Mouse (Mus musculus): ENCODE measurements around the gene Espn. TPM values are rescaled to one million over a fixed set of nuclear protein-coding genes. Genes with fewer than 3 reads are reported as not detected.

The Espn gene
- total and polyA plus RNA-seq, 2 experiments from 2014 or later: 0.69 to 0.71 TPM

- Histone ChIP-seq H3K9me3 (ENCODE audit: low read length) (no peaks in the 10 kb centered on the region), H3K36me3 (ENCODE audit: insufficient read depth) (peaks cover 17% of the 10 kb centered on the region), H3K27ac (ENCODE audit: low read depth, low read length) (no peak overlapping the region), H3K4me3 (ENCODE audit: low read depth, low read length) (no peak overlapping the region), H3K4me1 (ENCODE audit: insufficient read depth) (no peaks in the 10 kb centered on the region), H3K27me3 (ENCODE audit: insufficient read depth, low read length) (no peaks in the 10 kb centered on the region), H3K9ac (no peak overlapping the region), H3K4me2 (ENCODE audit: low read depth) (no peak overlapping the region)
- ATAC-seq (no peak), DNase-seq (no peak)
- TF ChIP-seq CTCF (IDR thresholded peaks at IDR 0.05; ENCODE audit: low read depth): no peak
- WGBS: 82% methylated on average over 7 of the region's 7 CpGs
These were observed 51.0 kb downstream of the Espn start for GRCm38 (mm10) chr4:152101081-152101653.

- Histone ChIP-seq H3K36me3 (ENCODE audit: insufficient read depth) (peaks cover 17% of the 10 kb centered on the region), H3K9me3 (ENCODE audit: low read length) (no peaks in the 10 kb centered on the region), H3K27me3 (ENCODE audit: insufficient read depth, low read length) (no peaks in the 10 kb centered on the region), H3K4me1 (ENCODE audit: insufficient read depth) (no peaks in the 10 kb centered on the region), H3K27ac (ENCODE audit: low read depth, low read length) (no peak overlapping the region), H3K9ac (no peak overlapping the region), H3K4me2 (ENCODE audit: low read depth) (no peak overlapping the region), H3K4me3 (ENCODE audit: low read depth, low read length) (no peak overlapping the region)
- WGBS: 81% methylated on average over 11 of the region's 11 CpGs
- ATAC-seq (no peak), DNase-seq (no peak)
- TF ChIP-seq CTCF (IDR thresholded peaks at IDR 0.05; ENCODE audit: low read depth): no peak
These were observed 51.6 kb downstream of the Espn start for GRCm38 (mm10) chr4:152100541-152100940.

GRCm38 (mm10) chr4:152097911-152098799 is 54.0 kb downstream of the Espn start:
- Histone ChIP-seq H3K4me3 (ENCODE audit: low read depth, low read length) (no peak overlapping the region), H3K4me1 (ENCODE audit: insufficient read depth) (no peaks in the 10 kb centered on the region), H3K27ac (ENCODE audit: low read depth, low read length) (no peak overlapping the region; the same call in 1 of the 2 replicates), H3K9me3 (ENCODE audit: low read length) (no peaks in the 10 kb centered on the region), H3K36me3 (ENCODE audit: insufficient read depth) (peaks cover 2% of the 10 kb centered on the region; the same call in 1 of the 2 replicates), H3K4me2 (ENCODE audit: low read depth) (no peak overlapping the region), H3K9ac (no peak overlapping the region), H3K27me3 (ENCODE audit: insufficient read depth, low read length) (no peaks in the 10 kb centered on the region)
- DNase-seq: no peak
- 25% methylated on average over 11 of the region's 11 CpGs for WGBS
- no peak for ATAC-seq
- no peak for TF ChIP-seq CTCF (IDR thresholded peaks at IDR 0.05; ENCODE audit: low read depth)

GRCm38 (mm10) chr4:152096927-152097326 is 55.2 kb downstream of the Espn start:
- Histone ChIP-seq H3K4me2 (ENCODE audit: low read depth) (no peak overlapping the region), H3K9ac (no peak overlapping the region), H3K9me3 (ENCODE audit: low read length) (no peaks in the 10 kb centered on the region), H3K4me3 (ENCODE audit: low read depth, low read length) (0 out of 2 replicates have a peak overlapping the region, but pooled peaks have one; percentile 5), H3K4me1 (ENCODE audit: insufficient read depth) (no peaks in the 10 kb centered on the region), H3K27me3 (ENCODE audit: insufficient read depth, low read length) (no peaks in the 10 kb centered on the region), H3K36me3 (ENCODE audit: insufficient read depth) (no peaks in the 10 kb centered on the region), H3K27ac (ENCODE audit: low read depth, low read length) (no peak overlapping the region)
- no peak for DNase-seq
- 40% methylated on average over 6 of the region's 6 CpGs for WGBS
- TF ChIP-seq CTCF (IDR thresholded peaks at IDR 0.05; ENCODE audit: low read depth): no peak
- no peak; the same call in 1 of the 2 replicates for ATAC-seq

- no peaks in the 10 kb centered on the region for H3K27me3 ChIP-seq (ENCODE audit: insufficient read depth, low read length)
- peak; percentile 69 for TF ChIP-seq CTCF (IDR thresholded peaks at IDR 0.05; ENCODE audit: low read depth)
- no peak for DNase-seq
- no peaks in the 10 kb centered on the region for H3K4me1 ChIP-seq (ENCODE audit: insufficient read depth)
- H3K4me3 ChIP-seq (ENCODE audit: low read depth, low read length): no peak overlapping the region
- H3K36me3 ChIP-seq (ENCODE audit: insufficient read depth): no peaks in the 10 kb centered on the region
- H3K9ac ChIP-seq: no peak overlapping the region
- no peak; the same call in 1 of the 2 replicates for ATAC-seq
- H3K27ac ChIP-seq (ENCODE audit: low read depth, low read length): no peak overlapping the region
- 23% methylated on average over 27 of the region's 27 CpGs for WGBS
- H3K4me2 ChIP-seq (ENCODE audit: low read depth): no peak overlapping the region
- H3K9me3 ChIP-seq (ENCODE audit: low read length): no peaks in the 10 kb centered on the region
These were observed 55.9 kb downstream of the Espn start for GRCm38 (mm10) chr4:152095937-152096910.

- WGBS: 81% methylated on average over 12 of the region's 12 CpGs
- H3K27ac ChIP-seq (ENCODE audit: low read depth, low read length): no peak overlapping the region
- no peak overlapping the region for H3K9ac ChIP-seq
- no peak for ATAC-seq
- H3K9me3 ChIP-seq (ENCODE audit: low read length): no peaks in the 10 kb centered on the region
- H3K4me2 ChIP-seq (ENCODE audit: low read depth): no peak overlapping the region
- no peaks in the 10 kb centered on the region for H3K27me3 ChIP-seq (ENCODE audit: insufficient read depth, low read length)
- H3K4me1 ChIP-seq (ENCODE audit: insufficient read depth): no peaks in the 10 kb centered on the region
- no peak for DNase-seq
- no peak for TF ChIP-seq CTCF (IDR thresholded peaks at IDR 0.05; ENCODE audit: low read depth)
- H3K4me3 ChIP-seq (ENCODE audit: low read depth, low read length): no peak overlapping the region
- H3K36me3 ChIP-seq (ENCODE audit: insufficient read depth): no peaks in the 10 kb centered on the region; the same call in 1 of the 2 replicates
These were observed 57.9 kb downstream of the Espn start for GRCm38 (mm10) chr4:152094233-152094632.

All from forebrain, postnatal 0 days (tissue).